8 mouse cellular contexts compared by ENCODE assay signal in genomic region chr13:55471156-55471818, GRCm38 (mm10). TPM values are rescaled to one million over a fixed set of nuclear protein-coding genes. Genes with fewer than 3 reads are reported as not detected.
DNase-seq lines count a peak whose midpoint lies in the region; ATAC-seq lines count a peak whose summit lies in the region.

No protein-coding gene starts in this region.

- peak overlapping the region; percentile 86 for H3K27ac ChIP-seq in forebrain, embryonic 16.5 days (ENCODE audit: low read length)

- peak; percentile 52 for ATAC-seq in forebrain, embryonic 16.5 days
- peak; percentile 43 to 65 for ATAC-seq in hematopoietic stem cell, adult 5-6 weeks (replicated peaks in 1 of 2; ENCODE audit: insufficient read depth in 1 of 2, low FRiP score in 2 of 2, low TSS enrichment in 1 of 2, low read depth in 1 of 2, poor library complexity in 2 of 2, severe bottlenecking in 2 of 2)

- H3K4me3 ChIP-seq in forebrain, embryonic 16.5 days (replicated peaks; ENCODE audit: low read length) = peak overlapping the region; percentile 53

- H3K27me3 ChIP-seq in forebrain, embryonic 16.5 days (replicated peaks; ENCODE audit: control insufficient read depth, insufficient read depth, low read length) = no peaks in the 10 kb centered on the region

- H3K4me2 ChIP-seq in forebrain, embryonic 16.5 days (ENCODE audit: low read length) = peak overlapping the region; percentile 91

- peak overlapping the region; percentile 75 for H3K9ac ChIP-seq in forebrain, embryonic 16.5 days (replicated peaks; ENCODE audit: low read depth, low read length)

- under 1% methylated on average over 50 of the region's 54 CpGs for WGBS in forebrain, embryonic 16.5 days

- no peaks in the 10 kb centered on the region for H3K9me3 ChIP-seq in forebrain, embryonic 16.5 days (ENCODE audit: control insufficient read depth, low read length)

- DNase-seq in NIH3T3 (ENCODE audit: low read depth) = peak; percentile 90
- peak; percentile 69 to 88 for DNase-seq in cerebellum, adult 18-20 months
- DNase-seq in layer of hippocampus, postnatal 36 days = peak; percentile 82 to 83
- DNase-seq in lung, postnatal 4 days = peak; percentile 91 to 92
- peak; percentile 79 for DNase-seq in retina, postnatal 7 days (ENCODE audit: low read depth, low spot score)
- DNase-seq in urinary bladder, postnatal 25 days (ENCODE audit: low spot score) = peak; percentile 78

- peaks cover 74% of the 10 kb centered on the region for H3K4me1 ChIP-seq in forebrain, embryonic 16.5 days (replicated peaks; ENCODE audit: control insufficient read depth, insufficient read depth, low read length)

- H3K36me3 ChIP-seq in forebrain, embryonic 16.5 days (ENCODE audit: control insufficient read depth, insufficient read depth) = peaks cover 19% of the 10 kb centered on the region

RNA-seq across cellular contexts. Expression of gene Prr7, which starts 7.2 kb away (rescaled TPM):
- 4.1 and 4.3 TPM in 2 replicates for polyA plus RNA-seq in forebrain, embryonic 16.5 days (2015; fragmentation: Nextera tagmentation; extraction: Ambion mirVana)
- total RNA-seq in hematopoietic stem cell, adult 5-6 weeks (2017) = 0.25 TPM in 1 of 2 replicates, not detected in the other
- total RNA-seq in layer of hippocampus, postnatal 36 days (2021) = 10 to 100 TPM; 86.1 to 86.6 TPM

RNA-seq across cellular contexts. Expression of gene Dbn1, which starts 16.6 kb away (rescaled TPM):
- polyA plus RNA-seq in forebrain, embryonic 16.5 days (2015; fragmentation: Nextera tagmentation; extraction: Ambion mirVana) = 792 and 816 TPM in 2 replicates
- total RNA-seq in hematopoietic stem cell, adult 5-6 weeks (2017) = 0.60 and 2.3 TPM in 2 replicates
- 100 to 1,000 TPM; 388 to 393 TPM for total RNA-seq in layer of hippocampus, postnatal 36 days (2021)

RNA-seq across cellular contexts. Expression of gene Grk6, which starts 26.4 kb away (rescaled TPM):
- 39.4 and 40.1 TPM in 2 replicates for polyA plus RNA-seq in forebrain, embryonic 16.5 days (2015; fragmentation: Nextera tagmentation; extraction: Ambion mirVana)
- total RNA-seq in hematopoietic stem cell, adult 5-6 weeks (2017) = 77.8 and 80.9 TPM in 2 replicates
- 10 to 100 TPM; 67.7 to 71.1 TPM for total RNA-seq in layer of hippocampus, postnatal 36 days (2021)

RNA-seq across cellular contexts. Expression of gene Pdlim7, which starts 42.2 kb away (rescaled TPM):
- 132 and 147 TPM in 2 replicates for polyA plus RNA-seq in forebrain, embryonic 16.5 days (2015; fragmentation: Nextera tagmentation; extraction: Ambion mirVana)
- total RNA-seq in hematopoietic stem cell, adult 5-6 weeks (2017) = 8.1 and 10.0 TPM in 2 replicates
- 10 to 100 TPM; 89.6 to 94.1 TPM for total RNA-seq in layer of hippocampus, postnatal 36 days (2021)

RNA-seq across cellular contexts. Expression of gene F12, which starts 44.7 kb away (rescaled TPM):
- polyA plus RNA-seq in forebrain, embryonic 16.5 days (2015; fragmentation: Nextera tagmentation; extraction: Ambion mirVana) = not detected in 2 replicates
- total RNA-seq in hematopoietic stem cell, adult 5-6 weeks (2017) = not detected in 2 replicates
- under 1 TPM; 0.32 to 0.71 TPM for total RNA-seq in layer of hippocampus, postnatal 36 days (2021)

Comparison
In these comparisons a context has a peak if more than half of its experiments do, and no peak if none do; other contexts are left out.
1. Peak in every context shown above with its lines: DNase-seq, ATAC-seq, H3K4me3 ChIP-seq and H3K27ac ChIP-seq.
2. RNA of gene Prr7, which starts 7.2 kb away (total RNA-seq): 86.1 to 86.6 TPM in layer of hippocampus, postnatal 36 days; 0.25 TPM in hematopoietic stem cell, adult 5-6 weeks; every median in the first group is over 10 times any median in the second.
3. RNA of gene Dbn1, which starts 16.6 kb away (total RNA-seq): 388 to 393 TPM in layer of hippocampus, postnatal 36 days; 0.60 to 2.3 TPM in hematopoietic stem cell, adult 5-6 weeks; every median in the first group is over 100 times any median in the second.